Mouse (Mus musculus) embryonic fibroblast, embryonic 13.5 days (primary cell): Measurements from ENCODE around the gene E2f7. TPM values are rescaled to one million over a fixed set of nuclear protein-coding genes. Genes with fewer than 3 reads are reported as not detected.
"Not testable (repeated sequence)": the region's sequence is repeated elsewhere in the genome, so short reads cannot be mapped to it uniquely, and the experiment has no call there.

Source experiments
- H3K27ac ChIP-seq: 2 replicates; pipeline ENCODE4 v1.5.1; 2012; ENCODE audit warnings: low read length, control low read depth, inconsistent platforms; ENCODE audit not compliant: insufficient read depth
- H3K4me1 ChIP-seq: 2 replicates; pipeline ENCODE4 v1.6.1; 2011; ENCODE audit warnings: low read length; ENCODE audit not compliant: control insufficient read depth, insufficient read depth
- H3K4me3 ChIP-seq: 2 replicates; pipeline ENCODE4 v1.5.1; 2011; ENCODE audit warnings: mild to moderate bottlenecking, control low read depth, low read length; ENCODE audit not compliant: insufficient read depth
- CTCF ChIP-seq: IDR thresholded peaks from 2 replicates; pipeline ENCODE4 v1.5.1; 2011; ENCODE audit warnings: mild to moderate bottlenecking, control low read depth, low read length, moderate library complexity, borderline replicate concordance; ENCODE audit not compliant: insufficient read depth
- POLR2A ChIP-seq: IDR thresholded peaks from 2 replicates; pipeline ENCODE4 v1.6.1; 2011; ENCODE audit warnings: low read depth, mild to moderate bottlenecking, control low read depth, low read length, moderate library complexity
- polyA plus RNA-seq: library from polyadenylated mRNA; stranded (reverse); fragments of >200 nt; gene quantifications from 2 replicates; pipeline ENCODE4 v1.2.4, GENCODE M21; 2011; ENCODE audit warnings: low read depth; ENCODE audit not compliant: missing spikeins, insufficient read length

E2f7 gene
- polyA plus RNA-seq, 1 experiment, result 10.9 TPM

DNA sequence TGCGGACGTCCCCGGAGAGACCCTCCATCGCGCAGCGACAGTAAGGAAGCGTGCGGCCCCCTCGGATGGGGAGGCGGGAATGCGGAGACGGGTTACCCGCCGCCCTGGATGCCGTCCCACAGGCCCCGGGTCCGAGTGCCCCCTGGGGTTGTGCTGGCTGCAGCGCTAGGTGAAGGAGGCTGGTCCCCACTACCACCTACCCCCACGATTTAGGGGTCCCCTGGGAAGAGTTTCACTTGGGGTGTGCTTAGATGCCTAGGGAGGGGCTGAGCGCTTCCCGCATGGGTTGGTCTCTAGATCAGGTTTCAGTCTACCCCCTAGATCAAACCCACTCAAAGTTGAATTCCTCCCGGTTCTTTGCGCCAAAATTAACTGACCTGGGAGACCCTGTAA, 397 bp downstream of the E2f7 start:
- peaks cover 9% of the 10 kb centered on the region for H3K4me1 ChIP-seq

DNA sequence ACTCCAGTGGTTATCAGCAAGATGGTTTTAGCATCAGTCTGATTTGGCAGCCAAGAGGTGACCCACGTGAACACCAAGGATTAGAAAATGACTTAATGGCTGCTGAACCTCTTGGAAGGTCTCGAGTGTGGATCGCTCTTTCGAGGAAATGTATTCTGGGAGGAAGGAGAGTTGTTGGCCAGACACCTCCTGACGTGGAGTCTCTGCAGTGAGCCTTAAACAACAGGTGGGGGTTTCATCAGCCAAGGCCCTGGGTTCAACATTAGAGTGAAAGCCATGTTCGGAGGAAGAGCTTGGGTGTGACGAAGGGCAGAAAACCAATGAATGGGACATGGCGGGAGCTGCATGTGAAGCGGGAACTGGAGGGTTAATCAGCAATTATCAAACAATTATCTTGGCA, 3.8 kb downstream of the E2f7 start:
- Histone ChIP-seq H3K4me1 (peaks cover 6% of the 10 kb centered on the region; the same call in 1 of the 2 replicates), H3K4me3 (no peak overlapping the region), H3K27ac (no peak overlapping the region)
- TF ChIP-seq POLR2A (no peak), CTCF (no peak)

More for the DNA sequence above, 397 bp downstream of the E2f7 start:
- Histone ChIP-seq H3K4me3 (peak overlapping the region; percentile 73), H3K27ac (no peak overlapping the region)
- TF ChIP-seq POLR2A, result no peak
- TF ChIP-seq CTCF, result no peak

DNA sequence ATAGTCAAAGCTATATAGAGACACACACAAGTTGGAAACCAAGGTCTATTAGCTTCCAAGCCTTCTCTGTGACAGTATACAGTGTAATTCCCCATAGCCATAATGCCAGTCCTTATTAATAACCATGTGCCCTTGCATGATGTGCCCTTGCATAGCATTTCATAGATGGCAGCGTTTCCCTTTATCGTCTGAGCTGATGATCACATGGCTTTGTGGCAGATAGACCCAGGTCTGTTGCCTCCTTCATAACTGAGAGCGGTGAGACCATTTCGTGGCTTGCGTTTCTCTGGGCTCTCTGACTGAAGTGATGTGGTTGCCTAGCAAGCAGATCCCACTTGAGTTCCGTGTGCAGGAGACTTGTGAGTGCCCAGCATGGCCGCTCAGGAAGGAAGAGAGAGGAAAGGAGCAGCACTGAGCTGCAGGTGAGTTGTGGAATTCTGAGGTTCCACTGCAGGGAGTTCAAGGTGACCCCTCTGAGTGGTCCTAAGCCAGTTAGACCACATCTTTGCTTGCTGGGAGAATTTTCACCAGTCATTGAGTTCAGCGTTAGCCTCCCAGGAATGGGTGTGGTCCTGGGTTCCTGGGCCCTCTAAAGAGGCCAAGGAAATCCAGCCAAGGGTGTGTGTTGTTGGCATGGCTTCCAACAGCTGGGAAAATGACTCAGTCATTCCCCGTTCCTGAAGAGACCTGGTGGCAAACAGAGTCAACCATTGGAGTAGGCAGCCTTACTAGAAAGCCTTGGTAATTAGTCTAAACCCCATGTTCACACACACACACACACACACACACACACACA, 4.5 kb downstream of the E2f7 start:
- Histone ChIP-seq H3K27ac (no peak overlapping the region), H3K4me3 (no peak overlapping the region), H3K4me1 (peaks cover 6% of the 10 kb centered on the region; the same call in 1 of the 2 replicates)
- TF ChIP-seq CTCF (no peak), POLR2A (no peak)

GRCm38 (mm10) chr10:110752849-110753248, 7.6 kb downstream of the E2f7 start:
- TF ChIP-seq POLR2A (no peak), CTCF (no peak)
- H3K4me3 ChIP-seq, result no peak overlapping the region
- no peaks in the 10 kb centered on the region for H3K4me1 ChIP-seq
- H3K27ac ChIP-seq, result no peak overlapping the region

DNA sequence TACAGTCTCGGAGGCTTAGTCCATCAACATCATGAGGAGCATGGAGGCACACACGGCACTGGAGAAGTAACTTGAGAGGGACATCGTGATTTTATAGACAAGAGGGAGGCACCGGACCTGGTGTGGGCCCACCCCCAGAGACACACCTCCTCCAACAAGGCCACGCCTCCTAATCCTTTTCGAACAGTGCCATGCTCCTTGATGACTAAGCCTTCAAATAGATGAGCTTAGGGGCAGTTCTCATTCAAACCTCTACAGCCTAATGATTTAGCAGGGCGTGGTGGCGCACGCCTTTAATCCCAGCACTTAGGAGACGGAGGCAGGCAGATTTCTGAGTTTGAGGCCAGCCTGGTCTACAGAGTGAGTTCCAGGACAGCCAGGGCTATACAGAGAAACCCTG, 10.3 kb downstream of the E2f7 start:
- Histone ChIP-seq H3K4me3 (no peak overlapping the region), H3K4me1 (no peaks in the 10 kb centered on the region), H3K27ac (no peak overlapping the region)
- TF ChIP-seq CTCF, result no peak
- no peak for TF ChIP-seq POLR2A

GRCm38 (mm10) chr10:110756271-110756793, 11.1 kb downstream of the E2f7 start:
- Histone ChIP-seq H3K4me1 (no peaks in the 10 kb centered on the region), H3K27ac (no peak overlapping the region), H3K4me3 (no peak overlapping the region)
- TF ChIP-seq POLR2A, result no peak
- no peak for TF ChIP-seq CTCF

GRCm38 (mm10) chr10:110760552-110760951, 15.3 kb downstream of the E2f7 start:
- peak; percentile 20; the same call in 1 of the 2 replicates for TF ChIP-seq CTCF
- H3K4me3 ChIP-seq, H3K4me1 ChIP-seq, H3K27ac ChIP-seq: not testable (repeated sequence)

GRCm38 (mm10) chr10:110762134-110762884, 17.1 kb downstream of the E2f7 start:
- no peaks in the 10 kb centered on the region for H3K4me1 ChIP-seq
- no peak overlapping the region for H3K27ac ChIP-seq
- TF ChIP-seq POLR2A (no peak), CTCF (no peak)
- no peak overlapping the region for H3K4me3 ChIP-seq

DNA sequence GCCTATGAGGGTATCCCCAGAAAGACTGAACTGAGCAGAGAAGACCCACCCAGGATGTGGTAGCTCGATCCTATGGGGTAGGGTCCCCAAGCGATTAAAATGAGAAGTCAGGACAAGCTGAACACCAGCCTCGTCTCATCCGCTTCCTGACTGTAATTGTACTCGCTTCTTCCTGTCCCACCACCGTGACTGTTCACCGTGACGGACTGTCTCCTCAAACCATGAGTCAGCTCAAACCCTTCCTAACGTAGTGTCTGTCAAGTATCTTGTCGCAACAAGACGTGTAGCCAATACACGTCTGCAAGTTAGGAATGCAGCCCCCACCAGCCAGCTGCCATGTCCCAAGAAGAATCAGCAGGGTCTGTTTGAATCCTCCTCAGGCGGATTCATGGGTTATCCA, 18.2 kb downstream of the E2f7 start:
- Histone ChIP-seq H3K27ac (no peak overlapping the region), H3K4me1 (no peaks in the 10 kb centered on the region), H3K4me3 (no peak overlapping the region)
- TF ChIP-seq CTCF, result no peak
- no peak for TF ChIP-seq POLR2A

- H3K4me1 ChIP-seq, result no peaks in the 10 kb centered on the region
Measured at GRCm38 (mm10) chr10:110769538-110769937, 24.3 kb downstream of the E2f7 start.

More at GRCm38 (mm10) chr10:110769538-110769937, 24.3 kb downstream of the E2f7 start:
- no peak for TF ChIP-seq CTCF
- TF ChIP-seq POLR2A, result no peak
- Histone ChIP-seq H3K27ac (no peak overlapping the region), H3K4me3 (no peak overlapping the region)
